Mouse (Mus musculus): ENCODE measurements around the gene Itm2b.

The Itm2b gene

DNA sequence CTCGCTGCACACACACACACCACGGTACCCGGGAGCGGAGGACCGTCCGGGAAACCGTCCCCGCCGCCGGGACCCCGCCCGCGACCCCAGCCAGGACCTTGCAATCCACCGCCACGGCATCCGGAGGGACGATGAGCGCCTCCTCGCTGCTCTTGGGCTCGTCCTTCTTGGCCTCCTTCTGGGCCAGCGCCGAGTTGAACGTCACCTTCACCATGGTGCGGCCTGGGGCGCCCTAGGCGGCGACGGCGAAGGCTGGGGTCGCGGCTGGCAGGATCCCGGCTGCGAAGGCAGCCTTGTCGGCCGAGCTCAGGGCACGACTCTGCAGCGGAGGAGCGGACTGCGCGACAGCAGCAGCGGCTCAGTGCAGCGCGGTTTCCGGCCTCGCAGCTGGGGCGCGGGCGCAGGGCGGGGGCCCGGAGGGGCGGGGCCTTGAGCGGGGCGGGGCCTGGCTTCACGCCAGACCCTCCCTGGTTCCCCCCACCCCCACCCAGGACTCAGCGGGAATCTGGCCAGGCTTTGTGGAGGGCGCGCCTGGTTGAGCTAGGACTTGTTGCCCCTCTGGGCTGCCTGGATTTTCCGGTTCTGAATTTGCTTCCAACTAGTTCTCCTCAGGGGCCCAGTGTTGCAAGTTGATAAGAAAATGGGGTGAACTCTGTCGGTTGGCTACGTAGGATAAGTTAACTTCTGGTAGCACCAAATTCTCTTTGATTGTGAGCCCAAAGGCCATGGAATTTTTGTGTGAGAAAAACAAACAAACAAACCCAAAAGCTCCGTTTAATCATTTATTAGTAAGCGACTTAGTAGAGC is at the start of gene Itm2b:
Gene Itm2b, minus strand, starts transcription at position 377 of the 807 bp plus-strand sequence.
- peak; percentile 87 for DNase-seq

DNA sequence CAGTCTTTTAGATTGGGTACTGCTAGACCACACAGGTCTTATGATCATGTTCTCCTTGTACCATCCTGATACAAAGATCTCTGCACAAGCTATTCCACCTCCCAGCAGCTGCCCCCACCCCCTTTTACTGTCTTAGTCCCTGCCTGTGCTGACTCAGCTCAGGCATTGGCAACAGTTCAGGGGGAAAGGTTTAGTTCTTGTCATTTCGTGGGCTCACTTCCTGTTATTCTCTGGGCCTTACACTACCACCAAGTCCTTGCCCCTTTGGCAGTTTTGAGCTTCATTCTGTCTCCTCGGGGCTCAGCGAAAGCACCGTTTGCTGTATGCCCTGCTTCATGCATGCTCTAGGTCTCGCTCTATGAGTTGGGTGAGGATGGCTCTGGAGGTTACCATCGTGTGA is 48.4 kb upstream of the Itm2b start:
- DNase-seq, result no peak

DNA sequence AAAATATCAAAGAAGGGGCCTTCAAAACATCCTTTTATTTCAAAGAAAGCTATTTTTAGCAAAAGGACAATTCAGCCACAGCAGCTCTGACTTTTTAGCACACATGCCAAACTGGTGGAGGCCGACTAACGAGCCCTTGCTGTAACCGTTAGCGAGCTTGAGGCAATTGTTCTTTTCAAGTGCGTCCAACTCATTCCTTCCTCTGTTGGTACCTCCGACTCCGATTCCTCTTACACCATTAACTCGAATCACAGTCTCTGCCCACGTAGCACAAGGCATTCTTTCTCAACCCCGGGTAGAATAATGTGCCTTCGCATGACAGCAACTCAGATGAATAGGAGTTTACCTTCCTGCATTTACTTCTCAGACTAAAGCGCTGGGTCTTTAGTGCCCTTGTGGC is 45.5 kb upstream of the Itm2b start:
- DNase-seq, result peak; percentile 27

- DNase-seq, result no peak
Observed at GRCm38 (mm10) chr14:73425571-73426041, 40.5 kb upstream of the Itm2b start.

- DNase-seq, result no peak
Observed at GRCm38 (mm10) chr14:73424961-73425360, 39.9 kb upstream of the Itm2b start.

- no peak for DNase-seq
Observed at GRCm38 (mm10) chr14:73423542-73423941, 38.5 kb upstream of the Itm2b start.

DNA sequence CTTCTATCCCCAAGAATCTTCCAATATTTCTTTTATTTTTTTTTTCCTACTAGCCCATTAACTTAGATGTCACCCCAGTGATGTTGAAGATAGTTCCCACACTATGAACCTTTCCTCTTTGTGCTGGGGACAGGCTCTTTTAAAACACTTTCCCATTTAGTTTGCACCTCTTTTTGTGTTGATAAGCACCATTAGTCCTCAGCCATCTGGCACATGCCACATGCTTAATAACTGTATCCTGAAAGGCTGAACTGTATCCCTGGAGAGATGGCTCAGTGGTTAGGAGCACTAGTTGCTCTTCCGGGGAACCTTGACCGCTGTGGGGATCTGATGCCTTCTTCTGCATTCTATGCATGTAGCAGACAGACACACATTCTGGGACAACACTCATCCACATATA is 37.5 kb upstream of the Itm2b start:
- DNase-seq, result no peak

- DNase-seq, result no peak
Observed at GRCm38 (mm10) chr14:73421580-73421979, 36.5 kb upstream of the Itm2b start.

- peak; percentile 31 for DNase-seq
Observed at GRCm38 (mm10) chr14:73420138-73420745, 35.2 kb upstream of the Itm2b start.

GRCm38 (mm10) chr14:73416511-73416910 is 31.4 kb upstream of the Itm2b start:
- no peak for DNase-seq

- DNase-seq, result no peak
Observed at GRCm38 (mm10) chr14:73415376-73416035, 30.4 kb upstream of the Itm2b start.

DNA sequence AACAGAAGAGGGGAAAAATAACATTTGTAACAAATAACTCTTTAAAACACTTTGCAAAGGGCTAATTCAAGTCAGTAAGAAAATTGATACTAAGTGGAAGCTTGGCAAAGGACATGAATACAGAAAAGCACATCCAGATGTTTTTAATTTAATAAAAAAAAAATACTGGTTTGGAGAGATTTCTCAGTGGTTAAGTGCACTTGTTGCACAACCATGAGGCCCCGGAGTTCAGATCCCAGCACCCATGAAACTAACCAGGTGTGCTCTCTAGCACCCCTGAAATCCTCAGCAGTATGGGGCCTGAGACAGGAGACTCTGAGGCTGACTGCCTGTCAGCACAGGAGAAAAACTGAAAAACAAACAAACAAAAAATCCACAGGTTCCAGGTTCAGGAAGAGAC is 26.6 kb upstream of the Itm2b start:
- no peak for DNase-seq

GRCm38 (mm10) chr14:73410083-73410482 is 25.0 kb upstream of the Itm2b start:
- DNase-seq, result peak; percentile 87

- DNase-seq, result no peak
Observed at GRCm38 (mm10) chr14:73408223-73408845, 23.2 kb upstream of the Itm2b start.

- no peak for DNase-seq
Observed at GRCm38 (mm10) chr14:73404016-73404415, 18.9 kb upstream of the Itm2b start.

DNA sequence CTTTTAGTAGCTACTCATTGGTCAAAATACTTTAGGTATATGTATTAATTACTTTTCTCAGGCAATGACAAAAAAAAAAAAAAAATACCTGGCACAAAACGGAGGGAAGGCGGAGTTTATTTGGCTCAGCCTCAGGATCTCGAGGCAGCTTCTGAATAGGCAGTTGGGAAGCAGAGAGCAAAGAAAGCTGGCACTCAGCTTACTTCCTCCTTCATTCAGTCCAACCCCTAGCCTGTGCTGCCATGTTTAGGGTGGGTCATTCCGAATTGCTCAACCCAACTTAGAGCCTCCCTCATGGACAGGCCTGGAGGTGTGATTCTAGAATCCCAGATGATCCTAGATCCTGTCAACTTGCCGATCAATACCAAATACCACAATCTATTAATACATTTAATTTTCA is 18.3 kb upstream of the Itm2b start:
- DNase-seq, result peak; percentile 66

DNA sequence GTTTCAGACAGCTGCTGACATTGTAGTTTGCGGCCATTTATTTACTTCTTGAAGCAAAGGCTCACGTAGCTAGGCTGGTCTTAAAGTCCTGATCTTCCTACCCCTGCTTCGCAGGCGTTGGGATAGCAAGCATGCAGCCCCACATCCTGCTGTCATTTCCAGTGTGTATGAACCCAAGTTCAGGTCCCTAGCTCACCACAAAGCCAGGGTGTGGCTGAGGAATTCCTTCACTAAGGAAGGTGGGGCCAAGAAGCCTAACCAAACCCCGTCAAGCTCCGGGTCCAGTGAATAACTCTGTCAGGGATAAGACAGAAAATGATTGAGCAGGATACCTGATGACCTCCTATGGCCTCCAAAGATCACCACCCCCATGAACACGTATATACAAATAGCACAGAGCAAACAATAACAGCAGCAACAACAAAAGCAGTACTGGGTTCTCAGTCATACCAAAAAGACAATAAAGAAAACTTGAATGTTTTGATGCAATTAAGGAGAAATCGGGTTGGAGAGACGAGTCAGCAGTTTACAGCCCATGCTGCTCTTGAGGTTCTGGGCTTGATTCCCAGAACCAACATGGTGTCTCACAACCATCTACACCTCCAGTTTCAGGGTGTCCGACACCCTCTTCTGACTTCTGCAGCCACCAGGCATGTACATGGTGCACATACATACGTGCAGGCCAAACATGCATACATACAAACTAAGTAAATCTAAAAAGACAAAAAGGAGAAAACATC is 17.4 kb upstream of the Itm2b start:
- DNase-seq, result no peak

DNA sequence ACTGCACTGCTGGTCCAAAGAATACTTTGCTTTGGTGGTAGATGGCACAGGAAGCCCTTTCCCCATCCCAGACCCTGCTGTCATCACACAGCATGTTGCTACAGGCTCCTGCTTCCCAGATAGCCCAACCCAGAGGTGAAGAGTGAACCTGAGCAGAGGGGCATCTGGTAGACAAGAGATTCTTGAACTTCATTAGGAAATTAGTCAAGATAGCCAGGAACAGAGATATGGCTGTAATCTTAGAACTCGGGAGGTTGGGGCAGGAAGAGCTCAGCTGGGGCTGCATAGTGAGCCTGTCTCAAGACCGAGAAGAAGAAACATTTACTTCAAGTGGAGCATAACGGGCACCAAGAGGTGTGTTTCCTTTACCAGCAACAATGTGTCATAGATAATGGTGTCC is 16.3 kb upstream of the Itm2b start:
- DNase-seq, result no peak

DNA sequence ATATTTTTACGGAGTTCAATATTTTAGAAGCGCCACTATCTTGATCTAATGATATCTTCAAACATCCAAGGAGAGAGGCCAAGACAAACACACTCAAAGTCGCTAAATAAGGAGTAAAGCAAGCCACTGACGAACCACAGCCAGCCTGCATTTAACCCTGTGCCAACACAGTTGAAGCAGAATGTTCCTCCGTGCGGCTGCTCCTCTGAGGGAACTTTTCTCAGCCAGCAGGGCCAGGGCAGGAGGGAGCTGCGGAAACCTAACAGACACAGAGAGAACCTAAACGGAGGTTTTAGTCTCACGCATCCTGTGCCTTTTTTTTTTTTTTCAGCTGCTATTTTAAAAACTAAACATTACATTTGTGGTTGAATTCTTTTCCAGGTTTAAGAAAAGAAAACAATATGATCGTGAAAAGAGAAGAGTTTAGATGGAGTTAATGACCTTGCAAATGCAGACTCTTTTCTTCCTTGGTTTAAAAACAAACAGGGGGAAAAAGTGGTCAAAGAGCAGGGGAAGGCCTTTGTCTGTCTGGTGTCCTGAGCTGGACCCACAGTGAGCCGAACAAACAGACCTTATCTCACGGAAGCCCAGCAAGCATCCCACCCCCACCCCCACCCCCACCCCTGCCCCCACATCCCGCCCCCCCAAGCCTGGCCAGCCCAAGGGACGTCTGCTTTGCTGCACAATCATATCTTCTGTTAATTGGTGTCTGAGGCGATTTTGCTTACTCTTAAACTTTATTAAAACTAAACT is 15.0 kb upstream of the Itm2b start:
- peak; percentile 65 for DNase-seq

- no peak for DNase-seq
Observed at GRCm38 (mm10) chr14:73398367-73398996, 13.4 kb upstream of the Itm2b start.

GRCm38 (mm10) chr14:73395750-73396149 is 10.7 kb upstream of the Itm2b start:
- no peak for DNase-seq
